Mouse (Mus musculus) embryonic fibroblast, embryonic 13.5 days (primary cell): ENCODE measurements around the gene Ghr.

Experiments used
- CTCF ChIP-seq: IDR thresholded peaks from 2 replicates; pipeline ENCODE4 v1.5.1; 2011; ENCODE audit warnings: mild to moderate bottlenecking, control low read depth, low read length, moderate library complexity, borderline replicate concordance; ENCODE audit not compliant: insufficient read depth
- POLR2A ChIP-seq: IDR thresholded peaks from 2 replicates; pipeline ENCODE4 v1.6.1; 2011; ENCODE audit warnings: low read depth, mild to moderate bottlenecking, control low read depth, low read length, moderate library complexity

DNA sequence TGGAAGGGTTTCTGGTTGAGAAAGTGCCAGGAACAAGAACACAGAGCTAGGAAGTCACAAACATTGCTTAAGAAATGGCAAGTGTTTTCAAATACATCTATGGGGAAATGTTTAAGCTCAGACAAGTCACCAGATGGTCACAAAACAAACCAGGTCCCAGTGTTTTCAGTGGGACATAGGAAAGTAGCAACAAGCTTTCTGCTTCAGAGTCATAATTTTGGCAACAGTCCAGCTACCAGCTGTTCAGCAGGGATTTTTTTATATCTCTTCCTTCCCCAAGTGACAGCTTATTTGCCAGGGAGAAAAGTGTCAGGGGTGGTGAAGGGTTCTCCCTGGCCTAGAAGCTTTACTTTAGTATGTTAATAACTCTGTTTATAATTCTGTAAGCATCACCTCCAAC, 270.4 kb downstream of the Ghr start:
- no peak for TF ChIP-seq POLR2A
- no peak for TF ChIP-seq CTCF
